ENCODE assay signal across 25 mouse cellular contexts in the genomic region with DNA sequence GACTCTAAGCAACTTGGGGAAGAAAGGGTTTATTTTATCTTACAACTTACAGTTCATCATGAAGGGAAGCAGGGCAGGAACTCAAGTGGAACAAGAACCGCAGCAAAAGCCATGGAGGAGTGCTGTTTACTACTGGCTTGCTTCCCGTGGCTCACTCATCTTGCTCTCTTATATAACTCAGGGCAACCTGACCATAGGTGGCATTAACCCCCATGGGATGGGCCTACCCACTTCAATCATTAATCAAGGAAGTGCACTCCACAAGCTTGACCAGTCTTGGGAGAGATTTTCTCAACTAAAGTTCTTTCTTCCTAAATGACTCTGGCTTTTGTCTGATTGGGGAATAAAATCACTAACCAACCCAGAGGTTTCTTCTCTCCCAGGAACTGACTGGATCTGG.
DNase-seq lines count a peak whose midpoint lies in the region; ATAC-seq and TF ChIP-seq lines count a peak whose summit lies in the region.
"Had no signal": no experiment of that assay in that cellular context is flagged by ENCODE, and none has a peak within 500 bp of the region (broad histone marks: within the 10 kb centered on the region; RNA-seq: fewer than 3 reads in every experiment).

No protein-coding gene starts in this region.

- TF ChIP-seq CTCF in forebrain, postnatal 0 days (IDR thresholded peaks at IDR 0.05; ENCODE audit: low read depth), result no peak

- H3K27ac ChIP-seq in kidney, embryonic 16.5 days (ENCODE audit: low read length), result 0 out of 2 replicates have a peak overlapping the region, but pooled peaks have one; percentile 7
- no peak overlapping the region for H3K27ac ChIP-seq in forebrain, postnatal 0 days (ENCODE audit: low read depth, low read length)
- H3K27ac ChIP-seq: embryonic facial prominence, embryonic 10.5 days; embryonic facial prominence, embryonic 13.5 days; forebrain, embryonic 12.5 days; forebrain, embryonic 15.5 days; heart, adult 2 months; heart, embryonic 10.5 days; heart, embryonic 13.5 days; hindbrain, embryonic 12.5 days; hindbrain, embryonic 15.5 days had no signal

- no peak overlapping the region for H3K4me2 ChIP-seq in kidney, embryonic 16.5 days (replicated peaks; ENCODE audit: low read depth, low read length)
- no peak overlapping the region for H3K4me2 ChIP-seq in forebrain, postnatal 0 days (ENCODE audit: low read depth)
- H3K4me2 ChIP-seq: embryonic facial prominence, embryonic 13.5 days; forebrain, embryonic 12.5 days; forebrain, embryonic 15.5 days; heart, embryonic 13.5 days; hindbrain, embryonic 12.5 days; hindbrain, embryonic 15.5 days had no signal

- no peaks in the 10 kb centered on the region for H3K27me3 ChIP-seq in kidney, embryonic 16.5 days (ENCODE audit: insufficient read depth, low read length)
- H3K27me3 ChIP-seq in forebrain, postnatal 0 days (ENCODE audit: insufficient read depth, low read length), result no peaks in the 10 kb centered on the region
- H3K27me3 ChIP-seq: embryonic facial prominence, embryonic 13.5 days; forebrain, embryonic 12.5 days; forebrain, embryonic 15.5 days; heart, embryonic 13.5 days; hindbrain, embryonic 12.5 days; hindbrain, embryonic 15.5 days had no signal

- no peak overlapping the region for H3K4me3 ChIP-seq in kidney, embryonic 16.5 days (ENCODE audit: low read length)
- H3K4me3 ChIP-seq in forebrain, postnatal 0 days (ENCODE audit: low read depth, low read length), result no peak overlapping the region
- H3K4me3 ChIP-seq: embryonic facial prominence, embryonic 10.5 days; embryonic facial prominence, embryonic 13.5 days; erythroblast, embryonic 14.5 days; forebrain, embryonic 12.5 days; forebrain, embryonic 15.5 days; heart, adult 2 months; heart, embryonic 10.5 days; heart, embryonic 13.5 days; hindbrain, embryonic 12.5 days; hindbrain, embryonic 15.5 days had no signal

- 20% methylated on average over 2 of the region's 2 CpGs for WGBS in kidney, embryonic 16.5 days
- 68% methylated on average over 2 of the region's 2 CpGs for WGBS in forebrain, postnatal 0 days

- peak; percentile 78; the same call in 1 of the 2 replicates for ATAC-seq in kidney, embryonic 16.5 days (ENCODE audit: low FRiP score, low TSS enrichment)
- no peak for ATAC-seq in forebrain, postnatal 0 days
- ATAC-seq: forebrain, embryonic 15.5 days had no signal

- no peaks in the 10 kb centered on the region for H3K36me3 ChIP-seq in kidney, embryonic 16.5 days (ENCODE audit: insufficient read depth, low read length)
- no peaks in the 10 kb centered on the region for H3K36me3 ChIP-seq in forebrain, postnatal 0 days (ENCODE audit: insufficient read depth)
- H3K36me3 ChIP-seq: embryonic facial prominence, embryonic 10.5 days; embryonic facial prominence, embryonic 13.5 days; forebrain, embryonic 12.5 days; forebrain, embryonic 15.5 days; heart, embryonic 10.5 days; heart, embryonic 13.5 days; hindbrain, embryonic 12.5 days; hindbrain, embryonic 15.5 days had no signal

- H3K9me3 ChIP-seq in kidney, embryonic 16.5 days (ENCODE audit: low read length), result no peaks in the 10 kb centered on the region
- no peaks in the 10 kb centered on the region for H3K9me3 ChIP-seq in forebrain, postnatal 0 days (ENCODE audit: low read length)
- H3K9me3 ChIP-seq: embryonic facial prominence, embryonic 10.5 days; embryonic facial prominence, embryonic 13.5 days; forebrain, embryonic 12.5 days; forebrain, embryonic 15.5 days; heart, embryonic 10.5 days; heart, embryonic 13.5 days; hindbrain, embryonic 12.5 days; hindbrain, embryonic 15.5 days had no signal

- H3K9ac ChIP-seq in kidney, embryonic 16.5 days (replicated peaks; ENCODE audit: low read length), result no peak overlapping the region
- H3K9ac ChIP-seq in forebrain, postnatal 0 days, result no peak overlapping the region
- H3K9ac ChIP-seq: embryonic facial prominence, embryonic 13.5 days; forebrain, embryonic 12.5 days; forebrain, embryonic 15.5 days; heart, embryonic 13.5 days; hindbrain, embryonic 12.5 days; hindbrain, embryonic 15.5 days had no signal

- DNase-seq in kidney, adult 11 months, result peak; percentile 48
- no peak for DNase-seq in kidney, postnatal 10 days
- DNase-seq in kidney, adult 8-10 months, result peak; percentile 34 to 67
- peak; percentile 45 to 65 for DNase-seq in kidney, postnatal 36 days
- DNase-seq in adrenal gland, postnatal 25 days, result no peak
- no peak for DNase-seq in forebrain, postnatal 0 days
- DNase-seq: adrenal gland, postnatal 10 days; cerebellum, adult 11 months; cerebellum, adult 2 months; cerebellum, adult 9-11 months; cerebellum, postnatal 25 days; embryo, embryonic 11 days; gastrocnemius, postnatal 10 days; gastrocnemius, postnatal 36 days; heart, adult 2 months had no signal

- peaks cover 3% of the 10 kb centered on the region; the same call in 1 of the 2 replicates for H3K4me1 ChIP-seq in kidney, embryonic 16.5 days (ENCODE audit: insufficient read depth, low read length)
- no peaks in the 10 kb centered on the region for H3K4me1 ChIP-seq in forebrain, postnatal 0 days (ENCODE audit: insufficient read depth)
- H3K4me1 ChIP-seq: embryonic facial prominence, embryonic 10.5 days; embryonic facial prominence, embryonic 13.5 days; forebrain, embryonic 12.5 days; forebrain, embryonic 15.5 days; heart, embryonic 10.5 days; heart, embryonic 13.5 days; hindbrain, embryonic 12.5 days; hindbrain, embryonic 15.5 days had no signal

Comparison
In these comparisons a context has a peak if more than half of its experiments do, and no peak if none do; other contexts are left out.
1. DNase-seq: peak in kidney, adult 11 months (single experiment), kidney, adult 8-10 months (2 of 2) and kidney, postnatal 36 days (2 of 2); none in kidney, postnatal 10 days (single experiment), adrenal gland, postnatal 25 days (single experiment) and forebrain, postnatal 0 days (single experiment).